In genomic region chr16:35660222-35660621, GRCm38 (mm10) we compare ENCODE assay signal across 8 mouse cellular contexts.
DNase-seq lines count a peak whose midpoint lies in the region; ATAC-seq and TF ChIP-seq lines count a peak whose summit lies in the region.

No protein-coding gene starts in this region.

- no peak overlapping the region for H3K27ac ChIP-seq in lung, postnatal 0 days (ENCODE audit: low read length)
- H3K27ac ChIP-seq in heart, embryonic 15.5 days = no peak overlapping the region
- H3K27ac ChIP-seq in limb, embryonic 14.5 days (replicated peaks; ENCODE audit: low read depth, low read length) = no peak overlapping the region
- no peak overlapping the region for H3K27ac ChIP-seq in stomach, embryonic 16.5 days (ENCODE audit: low read length)

- H3K27me3 ChIP-seq in lung, postnatal 0 days (replicated peaks; ENCODE audit: insufficient read depth, low read length) = peaks cover 12% of the 10 kb centered on the region
- peaks cover 68% of the 10 kb centered on the region for H3K27me3 ChIP-seq in heart, embryonic 15.5 days
- peaks cover 34% of the 10 kb centered on the region for H3K27me3 ChIP-seq in limb, embryonic 14.5 days (ENCODE audit: control insufficient read depth, insufficient read depth, low read length)
- peaks cover 20% of the 10 kb centered on the region for H3K27me3 ChIP-seq in stomach, embryonic 16.5 days (ENCODE audit: control insufficient read depth, insufficient read depth, low read length)

- TF ChIP-seq CTCF in lung, postnatal 0 days (IDR thresholded peaks at IDR 0.05) = no peak

- peak overlapping the region; percentile 60 for H3K4me2 ChIP-seq in lung, postnatal 0 days (replicated peaks; ENCODE audit: low read depth, low read length)
- H3K4me2 ChIP-seq in heart, embryonic 15.5 days = peak overlapping the region; percentile 85
- H3K4me2 ChIP-seq in limb, embryonic 14.5 days (replicated peaks; ENCODE audit: low read depth, low read length, severe bottlenecking) = peak overlapping the region; percentile 51
- H3K4me2 ChIP-seq in stomach, embryonic 16.5 days (ENCODE audit: low read depth, low read length) = peak overlapping the region; percentile 76

- TF ChIP-seq EP300 in lung, postnatal 0 days (IDR thresholded peaks at IDR 0.05) = no peak

- peak overlapping the region; percentile 28 for H3K4me3 ChIP-seq in lung, postnatal 0 days (ENCODE audit: low read depth, low read length)
- H3K4me3 ChIP-seq in heart, embryonic 15.5 days = peak overlapping the region; percentile 50
- H3K4me3 ChIP-seq in limb, embryonic 14.5 days (replicated peaks; ENCODE audit: low read length) = peak overlapping the region; percentile 29
- peak overlapping the region; percentile 45 for H3K4me3 ChIP-seq in stomach, embryonic 16.5 days (replicated peaks; ENCODE audit: low read length)

- no peaks in the 10 kb centered on the region for H3K4me1 ChIP-seq in lung, postnatal 0 days (ENCODE audit: insufficient read depth, low read depth, low read length)
- peaks cover 10% of the 10 kb centered on the region for H3K4me1 ChIP-seq in heart, embryonic 15.5 days (replicated peaks)
- peaks cover 8% of the 10 kb centered on the region; the same call in 1 of the 2 replicates for H3K4me1 ChIP-seq in limb, embryonic 14.5 days (ENCODE audit: control insufficient read depth, insufficient read depth, low read length)
- H3K4me1 ChIP-seq in stomach, embryonic 16.5 days (ENCODE audit: control insufficient read depth, insufficient read depth, low read length) = peaks cover 10% of the 10 kb centered on the region

- 9% methylated on average over 36 of the region's 36 CpGs for WGBS in lung, postnatal 0 days
- WGBS in heart, embryonic 15.5 days = 6% methylated on average over 32 of the region's 36 CpGs
- WGBS in limb, embryonic 14.5 days = under 1% methylated on average over 23 of the region's 36 CpGs
- 9% methylated on average over 36 of the region's 36 CpGs for WGBS in stomach, embryonic 16.5 days

- no peak for ATAC-seq in lung, postnatal 0 days
- no peak for ATAC-seq in heart, embryonic 15.5 days (replicated peaks; ENCODE audit: insufficient number of reproducible peaks, insufficient read depth, low FRiP score, low read depth)
- ATAC-seq in limb, embryonic 14.5 days (ENCODE audit: low FRiP score, low read depth) = no peak
- no peak; the same call in 1 of the 2 replicates for ATAC-seq in stomach, embryonic 16.5 days (ENCODE audit: insufficient read depth, low FRiP score)

- no peak for DNase-seq in lung, postnatal 0 days (ENCODE audit: low spot score)
- no peak for DNase-seq in lung, adult 18-20 months
- no peak for DNase-seq in limb, embryonic 14.5 days (ENCODE audit: low spot score)
- DNase-seq in spleen, postnatal 4 days (ENCODE audit: low spot score in 2 of 2) = no peak
- no peak for DNase-seq in left cerebral cortex, adult 8-10 months (ENCODE audit: low spot score in 2 of 2)
- no peak for DNase-seq in ovary, postnatal 14 days (ENCODE audit: low spot score)

- H3K9me3 ChIP-seq in lung, postnatal 0 days (ENCODE audit: low read length) = no peaks in the 10 kb centered on the region
- no peaks in the 10 kb centered on the region for H3K9me3 ChIP-seq in heart, embryonic 15.5 days (replicated peaks)
- no peaks in the 10 kb centered on the region for H3K9me3 ChIP-seq in limb, embryonic 14.5 days (ENCODE audit: control insufficient read depth, low read length)
- no peaks in the 10 kb centered on the region for H3K9me3 ChIP-seq in stomach, embryonic 16.5 days (replicated peaks; ENCODE audit: control insufficient read depth, low read length)

- no peak overlapping the region for H3K9ac ChIP-seq in lung, postnatal 0 days (replicated peaks; ENCODE audit: low read depth)
- H3K9ac ChIP-seq in heart, embryonic 15.5 days = peak overlapping the region; percentile 43
- peak overlapping the region; percentile 21 for H3K9ac ChIP-seq in limb, embryonic 14.5 days (ENCODE audit: low read depth, low read length, severe bottlenecking)
- H3K9ac ChIP-seq in stomach, embryonic 16.5 days (ENCODE audit: low read length) = peak overlapping the region; percentile 53

- H3K36me3 ChIP-seq in lung, postnatal 0 days (ENCODE audit: insufficient read depth, low read length) = no peaks in the 10 kb centered on the region
- H3K36me3 ChIP-seq in heart, embryonic 15.5 days = no peaks in the 10 kb centered on the region
- H3K36me3 ChIP-seq in limb, embryonic 14.5 days (ENCODE audit: control insufficient read depth, insufficient read depth, low read length) = no peaks in the 10 kb centered on the region
- no peaks in the 10 kb centered on the region for H3K36me3 ChIP-seq in stomach, embryonic 16.5 days (ENCODE audit: control insufficient read depth, insufficient read depth, low read length)

- TF ChIP-seq POLR2A in limb, embryonic 14.5 days (IDR thresholded peaks at IDR 0.05; ENCODE audit: borderline replicate concordance, extremely low read depth, insufficient read depth, insufficient read length) = no peak
